Mouse (Mus musculus) testis, adult 2 months (tissue): ENCODE results near the gene Topors.

ENCODE experiments used
- CTCF ChIP-seq: fragments of 200-500 bp; IDR thresholded peaks from 2 replicates; pipeline ENCODE4 v1.5.1; 2012; ENCODE audit warnings: low read depth, mild to moderate bottlenecking, inconsistent platforms, low read length, moderate library complexity; ENCODE audit not compliant: control insufficient read depth, insufficient read depth, insufficient replicate concordance
- POLR2A ChIP-seq: fragments of 200-500 bp; IDR thresholded peaks from 2 replicates; pipeline ENCODE4 v1.6.1; 2012; ENCODE audit warnings: low read depth, mild to moderate bottlenecking, inconsistent platforms, low read length, moderate library complexity; ENCODE audit not compliant: control insufficient read depth

DNA sequence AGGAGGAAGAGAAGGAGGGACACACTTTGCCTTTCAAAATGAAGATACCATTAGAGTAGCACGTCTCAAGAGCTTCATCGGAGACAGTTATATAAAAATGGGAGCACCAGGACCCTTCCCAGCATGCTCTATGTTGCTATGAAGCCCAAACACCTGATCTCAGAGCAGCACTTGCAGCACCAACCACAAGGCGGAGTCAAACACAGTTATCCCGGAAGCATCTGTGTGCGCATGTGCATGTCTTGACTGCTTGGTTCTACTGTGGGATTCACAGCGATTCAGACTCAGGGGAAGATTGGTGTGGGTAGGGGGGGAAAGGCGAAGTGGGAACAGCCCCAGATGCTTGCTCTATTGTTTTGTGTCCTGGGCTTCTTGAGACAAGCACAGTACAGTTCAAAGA, 51.3 kb downstream of the Topors start:
- TF ChIP-seq CTCF (peak; percentile 58; the same call in 1 of the 2 replicates), POLR2A (no peak)
